Mouse (Mus musculus) stomach, postnatal 0 days (tissue): Measurements from ENCODE around the gene Rnf26. TPM values are rescaled to one million over a fixed set of nuclear protein-coding genes. Genes with fewer than 3 reads are reported as not detected.

ENCODE experiments used
- ATAC-seq: fragments of 200-750 bp; cut with Nextera tagmentation; 2 replicates; pipeline ENCODE4 v1.8.0; 2017; ENCODE audit not compliant: low FRiP score, low TSS enrichment
- DNase-seq: peaks from one replicate; pipeline ENCODE4 v3.0.0-alpha.2; 2016; ENCODE audit warnings: low spot score
- H3K27ac ChIP-seq: fragments of 300-500 bp; sonication (generic); replicated peaks from 2 replicates; pipeline ENCODE4 v1.5.1; 2014; ENCODE audit warnings: mild to moderate bottlenecking, control low read depth
- H3K27me3 ChIP-seq: fragments of 300-500 bp; sonication (generic); 2 replicates; pipeline ENCODE4 v1.6.1; 2014; ENCODE audit warnings: low read length; ENCODE audit not compliant: control insufficient read depth, insufficient read depth
- H3K36me3 ChIP-seq: fragments of 300-500 bp; sonication (generic); 2 replicates; pipeline ENCODE4 v1.6.1; 2014; ENCODE audit warnings: low read length, mixed read lengths; ENCODE audit not compliant: control insufficient read depth, insufficient read depth
- H3K4me1 ChIP-seq: fragments of 300-500 bp; sonication (generic); replicated peaks from 2 replicates; pipeline ENCODE4 v1.6.1; 2014; ENCODE audit warnings: antibody characterized with exemption; ENCODE audit not compliant: control insufficient read depth, insufficient read depth
- H3K4me2 ChIP-seq: fragments of 300-500 bp; sonication (generic); replicated peaks from 2 replicates; pipeline ENCODE4 v1.6.1; 2014; ENCODE audit warnings: low read depth, mild to moderate bottlenecking, control low read depth, moderate library complexity
- H3K4me3 ChIP-seq: fragments of 300-500 bp; sonication (generic); 2 replicates; pipeline ENCODE4 v1.5.1; 2014; ENCODE audit warnings: low read depth, low read length, control low read depth
- H3K9ac ChIP-seq: fragments of 300-500 bp; sonication (generic); 2 replicates; pipeline ENCODE4 v1.6.1; 2014; ENCODE audit warnings: mild to moderate bottlenecking, low read length, control low read depth, mixed read lengths
- H3K9me3 ChIP-seq: fragments of 300-500 bp; sonication (generic); 2 replicates; pipeline ENCODE4 v1.6.1; 2016; ENCODE audit warnings: low read length; ENCODE audit not compliant: control insufficient read depth
- CTCF ChIP-seq: IDR thresholded peaks from 2 replicates; pipeline ENCODE4 v1.5.1; 2016; ENCODE audit warnings: antibody characterized with exemption, low read depth, mild to moderate bottlenecking, moderate library complexity
- EP300 ChIP-seq: optimal IDR thresholded peaks from 2 replicates; pipeline ENCODE3; 2016; ENCODE audit warnings: antibody characterized with exemption
- WGBS: fragments of 180-500 bp; shearing (Covaris S2); extraction: QIAGEN DNeasy Blood & Tissue Kit; methylation state at CpG from one replicate; pipeline ENCODE4 v1.1.7; 2014; 5-methylcytosine and 5-hydroxymethylcytosine counted together
- polyA plus RNA-seq: library from polyadenylated mRNA; unstranded; fragments of >200 nt; fragmentation: Nextera tagmentation; extraction: Ambion mirVana; gene quantifications from 2 replicates; pipeline ENCODE4 v1.2.1, GENCODE M21; 2015

Gene Rnf26
- polyA plus RNA-seq, 1 experiment from 2014 or later, result 22.0 TPM

DNA sequence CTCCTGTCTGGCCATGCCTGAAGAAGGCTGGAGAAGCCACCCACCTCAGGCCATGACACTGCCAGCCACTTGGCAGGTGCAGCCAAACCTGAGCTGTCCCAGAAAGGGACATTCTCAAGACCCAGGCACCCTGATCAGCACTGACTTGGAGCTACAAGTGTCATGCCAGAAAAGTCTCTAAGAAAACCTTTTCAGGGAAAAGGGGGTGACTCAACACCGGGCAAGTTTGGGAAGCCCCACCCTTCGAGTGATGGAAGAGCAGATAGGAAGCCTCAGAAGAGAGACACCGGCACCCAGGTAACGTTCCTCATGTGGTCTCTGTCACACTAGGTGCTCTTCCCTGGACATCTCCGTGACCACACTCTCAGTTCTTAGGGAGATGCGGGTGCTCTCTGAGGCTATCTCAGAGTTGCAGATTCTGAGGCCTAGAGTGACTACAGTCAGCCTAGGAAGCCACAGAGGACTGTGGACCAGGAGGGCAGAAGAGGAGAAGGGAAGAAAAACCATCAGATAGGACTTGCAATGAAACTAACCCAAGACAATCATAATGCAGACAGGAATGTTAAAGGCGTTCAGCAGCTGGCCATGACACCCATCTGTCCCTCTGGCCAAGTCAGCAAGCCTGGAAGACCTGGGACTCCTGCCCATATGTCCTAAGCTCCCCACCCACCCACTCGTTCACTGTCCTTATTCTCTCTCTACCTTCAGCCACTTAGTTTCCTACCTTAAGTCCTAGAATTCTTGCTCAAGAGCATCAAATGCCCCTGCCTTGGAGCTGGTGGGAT lies 63.7 kb downstream of the Rnf26 start:
- no peaks in the 10 kb centered on the region for H3K27me3 ChIP-seq
- no peaks in the 10 kb centered on the region for H3K4me1 ChIP-seq

DNA sequence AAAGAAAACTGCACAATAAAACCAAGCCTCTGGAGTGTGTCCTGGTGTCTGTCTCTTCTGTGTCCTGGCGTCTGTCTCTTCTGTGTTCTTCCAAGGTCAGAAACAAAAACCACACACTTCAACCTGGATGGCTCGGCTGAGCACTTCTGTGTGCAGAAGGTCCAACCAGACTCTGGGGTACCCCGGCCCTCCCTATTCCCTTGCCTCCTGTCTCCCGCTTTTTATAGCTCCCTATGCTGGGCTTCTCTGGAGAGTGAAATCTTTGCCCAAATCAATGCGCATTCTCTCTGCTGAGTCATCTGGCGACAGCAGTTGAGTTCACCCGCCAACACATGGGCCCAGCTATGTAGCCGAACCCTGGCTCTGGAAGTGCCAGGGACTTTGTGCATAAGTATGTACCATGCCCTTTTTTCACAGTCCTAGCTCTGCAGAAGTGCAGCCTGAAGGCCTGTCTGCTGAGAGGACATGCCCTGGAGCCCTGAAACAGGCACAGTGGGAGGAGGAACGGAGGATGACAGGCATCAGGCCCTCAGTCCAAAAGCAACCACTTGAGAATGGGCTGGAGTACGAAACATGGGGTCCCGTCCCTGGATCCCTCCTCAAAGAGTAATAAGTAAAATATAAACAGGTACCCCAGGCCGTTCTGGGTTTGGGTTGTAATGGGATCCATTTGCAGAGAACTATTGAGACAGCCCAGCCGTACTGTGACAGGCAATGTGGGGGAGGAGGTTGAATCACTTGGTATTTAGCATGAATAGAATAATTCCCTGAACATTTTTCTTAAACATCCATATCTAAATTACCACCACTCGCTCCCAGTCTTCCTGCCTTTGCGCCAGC lies 64.6 kb downstream of the Rnf26 start:
- TF ChIP-seq EP300 (no peak), CTCF (no peak)
- Histone ChIP-seq H3K27me3 (no peaks in the 10 kb centered on the region; the same call in 1 of the 2 replicates), H3K4me3 (no peak overlapping the region), H3K9ac (no peak overlapping the region), H3K36me3 (no peaks in the 10 kb centered on the region), H3K4me2 (no peak overlapping the region), H3K27ac (no peak overlapping the region), H3K4me1 (no peaks in the 10 kb centered on the region), H3K9me3 (no peaks in the 10 kb centered on the region)
- DNase-seq (no peak), ATAC-seq (no peak)
- 59% methylated on average over 15 of the region's 15 CpGs for WGBS

More for the DNA sequence above, 63.7 kb downstream of the Rnf26 start:
- Histone ChIP-seq H3K36me3 (no peaks in the 10 kb centered on the region), H3K4me2 (no peak overlapping the region), H3K9me3 (no peaks in the 10 kb centered on the region), H3K27ac (no peak overlapping the region), H3K9ac (no peak overlapping the region), H3K4me3 (no peak overlapping the region)
- DNase-seq (no peak), ATAC-seq (no peak)
- 73% methylated on average over 8 of the region's 8 CpGs for WGBS
- TF ChIP-seq EP300, result no peak
- no peak for TF ChIP-seq CTCF

DNA sequence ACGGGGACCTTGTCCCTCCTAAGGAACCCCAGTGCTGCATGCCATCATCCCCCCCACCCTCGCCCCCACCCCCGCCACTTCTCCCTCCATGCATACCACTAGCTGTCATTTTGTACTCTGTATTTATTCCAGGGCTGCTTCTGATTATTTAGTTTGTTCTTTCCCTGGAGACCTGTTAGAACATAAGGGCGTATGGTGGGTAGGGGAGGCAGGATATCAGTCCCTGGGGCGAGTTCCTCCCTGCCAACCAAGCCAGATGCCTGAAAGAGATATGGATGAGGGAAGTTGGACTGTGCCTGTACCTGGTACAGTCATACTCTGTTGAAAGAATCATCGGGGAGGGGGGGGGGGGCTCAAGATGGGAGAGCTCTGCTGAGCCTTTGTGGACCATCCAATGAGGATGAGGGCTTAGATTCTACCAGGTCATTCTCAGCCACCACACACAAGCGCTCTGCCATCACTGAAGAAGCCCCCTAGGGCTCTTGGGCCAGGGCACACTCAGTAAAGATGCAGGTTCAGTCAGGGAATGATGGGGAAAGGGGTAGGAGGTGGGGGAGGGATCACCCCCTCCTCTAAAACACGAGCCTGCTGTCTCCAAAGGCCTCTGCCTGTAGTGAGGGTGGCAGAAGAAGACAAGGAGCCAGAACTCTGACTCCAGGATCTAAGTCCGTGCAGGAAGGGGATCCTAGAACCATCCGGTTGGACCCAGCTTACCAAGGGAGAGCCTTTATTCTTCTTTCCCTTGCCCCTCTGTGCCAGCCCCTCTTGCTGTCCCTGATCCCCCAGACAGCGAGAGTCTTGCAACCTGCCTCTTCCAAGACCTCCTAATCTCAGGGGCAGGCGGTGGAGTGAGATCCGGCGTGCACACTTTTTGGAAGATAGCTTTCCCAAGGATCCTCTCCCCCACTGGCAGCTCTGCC lies 65.5 kb downstream of the Rnf26 start:
- no peaks in the 10 kb centered on the region for H3K4me1 ChIP-seq
- DNase-seq (no peak), ATAC-seq (no peak)
- H3K4me3 ChIP-seq, result no peak overlapping the region
- no peak overlapping the region for H3K27ac ChIP-seq
- H3K36me3 ChIP-seq, result no peaks in the 10 kb centered on the region
- H3K27me3 ChIP-seq, result no peaks in the 10 kb centered on the region; the same call in 1 of the 2 replicates
- H3K9me3 ChIP-seq, result no peaks in the 10 kb centered on the region
- TF ChIP-seq CTCF (no peak), EP300 (no peak)
- WGBS, result 74% methylated on average over 14 of the region's 14 CpGs
- H3K4me2 ChIP-seq, result no peak overlapping the region
- no peak overlapping the region for H3K9ac ChIP-seq

DNA sequence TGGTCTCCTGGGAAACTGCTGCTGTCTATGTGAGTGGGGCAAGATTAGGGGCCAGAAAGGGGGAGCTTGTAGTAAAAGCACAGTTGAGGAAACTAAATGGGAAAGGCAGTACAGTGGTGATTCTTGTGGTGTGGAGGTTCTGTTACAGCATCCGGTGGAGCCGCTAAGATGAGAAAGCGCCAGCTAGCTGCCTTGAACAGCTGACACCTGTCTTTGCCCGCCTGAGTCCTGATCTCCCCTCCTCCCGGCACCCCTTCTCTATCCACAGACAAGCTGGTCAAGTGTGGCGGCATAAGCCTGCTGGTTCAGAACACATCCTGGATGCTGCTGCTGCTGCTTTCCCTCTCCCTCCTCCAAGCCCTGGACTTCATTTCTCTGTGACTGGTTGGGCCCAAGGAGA lies 66.2 kb downstream of the Rnf26 start:
- no peak for DNase-seq
- Histone ChIP-seq H3K9ac (no peak overlapping the region), H3K4me1 (no peaks in the 10 kb centered on the region), H3K27me3 (no peaks in the 10 kb centered on the region; the same call in 1 of the 2 replicates), H3K4me3 (no peak overlapping the region), H3K9me3 (no peaks in the 10 kb centered on the region), H3K4me2 (no peak overlapping the region), H3K27ac (no peak overlapping the region), H3K36me3 (no peaks in the 10 kb centered on the region)
- 60% methylated on average over 6 of the region's 6 CpGs for WGBS
- TF ChIP-seq EP300, result no peak
- TF ChIP-seq CTCF, result no peak
- ATAC-seq, result no peak

DNA sequence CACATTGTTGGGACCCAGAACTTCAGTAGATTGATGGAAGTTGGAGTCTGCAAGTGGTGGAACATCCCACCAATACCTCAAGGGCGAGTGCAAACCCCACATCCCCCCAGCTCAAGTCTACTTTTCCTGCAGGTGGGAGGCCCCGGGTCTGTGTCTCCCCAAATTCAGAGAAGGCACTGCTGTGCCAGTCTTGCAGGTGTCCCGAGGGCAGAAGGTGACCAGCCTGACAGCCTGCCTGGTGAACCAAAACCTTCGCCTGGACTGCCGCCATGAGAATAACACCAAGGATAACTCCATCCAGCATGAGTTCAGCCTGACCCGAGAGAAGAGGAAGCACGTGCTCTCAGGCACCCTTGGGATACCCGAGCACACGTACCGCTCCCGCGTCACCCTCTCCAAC lies 66.9 kb downstream of the Rnf26 start:
- H3K4me1 ChIP-seq, result no peaks in the 10 kb centered on the region
- no peak for DNase-seq
- no peak overlapping the region for H3K9ac ChIP-seq
- H3K27me3 ChIP-seq, result no peaks in the 10 kb centered on the region; the same call in 1 of the 2 replicates
- no peak for ATAC-seq
- no peak overlapping the region for H3K4me3 ChIP-seq
- WGBS, result 88% methylated on average over 12 of the region's 12 CpGs
- H3K9me3 ChIP-seq, result no peaks in the 10 kb centered on the region
- H3K4me2 ChIP-seq, result no peak overlapping the region
- H3K27ac ChIP-seq, result no peak overlapping the region
- TF ChIP-seq EP300 (no peak), CTCF (no peak)
- no peaks in the 10 kb centered on the region for H3K36me3 ChIP-seq
